Mouse (Mus musculus): ENCODE measurements around the gene Ptprn2. TPM values are rescaled to one million over a fixed set of nuclear protein-coding genes. Genes with fewer than 3 reads are reported as not detected.

The Ptprn2 gene
- polyA plus RNA-seq, 1 experiment from 2014 or later = 16.3 TPM

- Histone ChIP-seq H3K9ac (replicated peaks) (no peak overlapping the region), H3K36me3 (no peaks in the 10 kb centered on the region), H3K4me1 (no peaks in the 10 kb centered on the region), H3K4me3 (replicated peaks) (no peak overlapping the region), H3K27ac (replicated peaks) (no peak overlapping the region), H3K9me3 (replicated peaks) (no peaks in the 10 kb centered on the region), H3K4me2 (no peak overlapping the region), H3K27me3 (replicated peaks) (no peaks in the 10 kb centered on the region)
- no peak for ATAC-seq (ENCODE audit: low FRiP score)
- WGBS = 87% methylated on average over 6 of the region's 6 CpGs
Measured at GRCm38 (mm10) chr12:117312079-117312478, 826.6 kb downstream of the Ptprn2 start.

- ATAC-seq (ENCODE audit: low FRiP score) = peak; percentile 28; the same call in 1 of the 2 replicates
- no peak overlapping the region for H3K9ac ChIP-seq (replicated peaks)
- no peaks in the 10 kb centered on the region for H3K4me1 ChIP-seq
- H3K4me3 ChIP-seq (replicated peaks) = no peak overlapping the region
- no peaks in the 10 kb centered on the region for H3K27me3 ChIP-seq (replicated peaks)
- H3K4me2 ChIP-seq = no peak overlapping the region
- H3K27ac ChIP-seq (replicated peaks) = no peak overlapping the region
- 46% methylated on average over 2 of the region's 2 CpGs for WGBS
- no peaks in the 10 kb centered on the region for H3K36me3 ChIP-seq
- no peaks in the 10 kb centered on the region for H3K9me3 ChIP-seq (replicated peaks)
Measured at GRCm38 (mm10) chr12:117314987-117315386, 829.5 kb downstream of the Ptprn2 start.

- WGBS = 88% methylated on average over 3 of the region's 3 CpGs
Measured at GRCm38 (mm10) chr12:117315661-117316060, 830.1 kb downstream of the Ptprn2 start.

GRCm38 (mm10) chr12:117318229-117318628, 832.7 kb downstream of the Ptprn2 start:
- no peaks in the 10 kb centered on the region for H3K36me3 ChIP-seq
- no peak overlapping the region for H3K4me2 ChIP-seq
- no peak overlapping the region for H3K4me3 ChIP-seq (replicated peaks)
- no peak overlapping the region for H3K27ac ChIP-seq (replicated peaks)
- 93% methylated on average over 3 of the region's 3 CpGs for WGBS
- no peak for ATAC-seq (ENCODE audit: low FRiP score)
- no peaks in the 10 kb centered on the region for H3K4me1 ChIP-seq
- no peaks in the 10 kb centered on the region for H3K9me3 ChIP-seq (replicated peaks)
- H3K9ac ChIP-seq (replicated peaks) = no peak overlapping the region
- H3K27me3 ChIP-seq (replicated peaks) = no peaks in the 10 kb centered on the region

More at GRCm38 (mm10) chr12:117315661-117316060, 830.1 kb downstream of the Ptprn2 start:
- H3K36me3 ChIP-seq = no peaks in the 10 kb centered on the region
- no peak for ATAC-seq (ENCODE audit: low FRiP score)
- H3K4me3 ChIP-seq (replicated peaks) = no peak overlapping the region
- H3K9me3 ChIP-seq (replicated peaks) = no peaks in the 10 kb centered on the region
- H3K27ac ChIP-seq (replicated peaks) = no peak overlapping the region
- no peak overlapping the region for H3K9ac ChIP-seq (replicated peaks)
- H3K4me1 ChIP-seq = no peaks in the 10 kb centered on the region
- no peak overlapping the region for H3K4me2 ChIP-seq
- no peaks in the 10 kb centered on the region for H3K27me3 ChIP-seq (replicated peaks)

- no peaks in the 10 kb centered on the region for H3K27me3 ChIP-seq (replicated peaks)
- no peaks in the 10 kb centered on the region for H3K4me1 ChIP-seq
- H3K36me3 ChIP-seq = no peaks in the 10 kb centered on the region
- 100% methylated on average over 2 of the region's 3 CpGs for WGBS
- H3K27ac ChIP-seq (replicated peaks) = no peak overlapping the region
- no peak overlapping the region for H3K4me2 ChIP-seq
- ATAC-seq (ENCODE audit: low FRiP score) = no peak
- no peak overlapping the region for H3K4me3 ChIP-seq (replicated peaks)
- H3K9ac ChIP-seq (replicated peaks) = no peak overlapping the region
- no peaks in the 10 kb centered on the region for H3K9me3 ChIP-seq (replicated peaks)
Measured at GRCm38 (mm10) chr12:117323017-117323416, 837.5 kb downstream of the Ptprn2 start.

MicroRNAs within 50 kb of the gene (microRNA counts, 519-probe panel; counts per million panel counts)
- microRNA mmu-miR-153 = 3,012 counts per million, percentile 73 among the panel's probes with 10 or more counts

Small RNA genes within 50 kb of the gene (microRNA-seq; reads per million reads assigned to microRNA genes)
- 754 reads per million, percentile 76 among the genes with 10 or more reads in this experiment for gene Mir153

Other genes with a start within 250 kb of the Ptprn2 start
- 20.9 and 22.1 TPM in 2 replicates for gene Wdr60, start 222.7 kb upstream of the Ptprn2 start, polyA plus RNA-seq (2015; fragmentation: Nextera tagmentation; extraction: Ambion mirVana)
- not detected in 2 replicates for gene Gm11027, start 210.3 kb upstream of the Ptprn2 start, polyA plus RNA-seq (2015; fragmentation: Nextera tagmentation; extraction: Ambion mirVana)
- gene Esyt2, start 204.5 kb upstream of the Ptprn2 start, polyA plus RNA-seq (2015; fragmentation: Nextera tagmentation; extraction: Ambion mirVana) = 11.3 and 12.5 TPM in 2 replicates
- 7.7 and 11.6 TPM in 2 replicates for gene Ncapg2, start 80.3 kb upstream of the Ptprn2 start, polyA plus RNA-seq (2015; fragmentation: Nextera tagmentation; extraction: Ambion mirVana)

Measured in neural tube, embryonic 15.5 days (tissue).